Mouse (Mus musculus) cerebellum, adult 9-11 months (tissue): ENCODE results near the gene Gabrd.

ENCODE experiments used
- DNase-seq: peaks from one replicate; pipeline ENCODE4 v3.0.0; 2022

Gabrd gene

GRCm38 (mm10) chr4:155336284-155337050, 61.4 kb downstream of the Gabrd start:
- peak; percentile 67 for DNase-seq
